Mouse (Mus musculus): ENCODE measurements around the gene Nf2.

GRCm38 (mm10) chr11:4840942-4841526 lies 8.3 kb downstream of the Nf2 start:
- TF ChIP-seq CTCF (conservative IDR thresholded peaks at IDR 0.05; ENCODE audit: insufficient read depth, insufficient read length, low read depth, low read length) = no peak
- no peak for TF ChIP-seq POLR2A (IDR thresholded peaks at IDR 0.05; ENCODE audit: low read depth, low read length)
